Mouse (Mus musculus) neural tube, embryonic 15.5 days (tissue): ENCODE data around the gene Commd6. TPM values are rescaled to one million over a fixed set of nuclear protein-coding genes. Genes with fewer than 3 reads are reported as not detected.
A peak's percentile ranks its signal among the peaks of the same experiment; 100 is the strongest.

Source experiments
- ATAC-seq: fragments of 200-750 bp; cut with Nextera tagmentation; 2 replicates; pipeline ENCODE4 v1.8.0; 2017; ENCODE audit warnings: mild to moderate bottlenecking, moderate TSS enrichment, moderate library complexity; ENCODE audit not compliant: low FRiP score
- H3K27ac ChIP-seq: fragments of 300-500 bp; sonication (generic); replicated peaks from 2 replicates; pipeline ENCODE4 v1.5.1; 2015; ENCODE audit warnings: mild to moderate bottlenecking, inconsistent platforms
- H3K27me3 ChIP-seq: fragments of 300-500 bp; sonication (generic); replicated peaks from 2 replicates; pipeline ENCODE4 v1.6.1; 2015; ENCODE audit warnings: inconsistent platforms
- H3K36me3 ChIP-seq: fragments of 300-500 bp; sonication (generic); 2 replicates; pipeline ENCODE4 v1.6.1; 2015; ENCODE audit warnings: inconsistent platforms
- H3K4me1 ChIP-seq: fragments of 300-500 bp; sonication (generic); 2 replicates; pipeline ENCODE4 v1.6.1; 2015; ENCODE audit warnings: inconsistent platforms
- H3K4me2 ChIP-seq: fragments of 300-500 bp; sonication (generic); 2 replicates; pipeline ENCODE4 v1.6.1; 2015; ENCODE audit warnings: inconsistent platforms, mild to moderate bottlenecking, moderate library complexity
- H3K4me3 ChIP-seq: fragments of 300-500 bp; sonication (generic); replicated peaks from 2 replicates; pipeline ENCODE4 v1.5.1; 2015; ENCODE audit warnings: mild to moderate bottlenecking, inconsistent platforms
- H3K9ac ChIP-seq: fragments of 300-500 bp; sonication (generic); replicated peaks from 2 replicates; pipeline ENCODE4 v1.6.1; 2015; ENCODE audit warnings: mild to moderate bottlenecking, inconsistent platforms
- H3K9me3 ChIP-seq: fragments of 300-500 bp; sonication (generic); replicated peaks from 2 replicates; pipeline ENCODE4 v1.6.1; 2016; ENCODE audit warnings: inconsistent platforms
- WGBS: fragments of 180-500 bp; shearing (Covaris S2); methylation state at CpG from one replicate; pipeline ENCODE4 v1.1.7; 2015; ENCODE audit warnings: mixed read lengths; 5-methylcytosine and 5-hydroxymethylcytosine counted together
- polyA plus RNA-seq: library from polyadenylated mRNA; unstranded; fragments of >200 nt; fragmentation: Nextera tagmentation; extraction: Ambion mirVana; gene quantifications from 2 replicates; pipeline ENCODE4 v1.2.1, GENCODE M21; 2015

The Commd6 gene
- polyA plus RNA-seq = 90.4 and 92.4 TPM in 2 replicates

DNA sequence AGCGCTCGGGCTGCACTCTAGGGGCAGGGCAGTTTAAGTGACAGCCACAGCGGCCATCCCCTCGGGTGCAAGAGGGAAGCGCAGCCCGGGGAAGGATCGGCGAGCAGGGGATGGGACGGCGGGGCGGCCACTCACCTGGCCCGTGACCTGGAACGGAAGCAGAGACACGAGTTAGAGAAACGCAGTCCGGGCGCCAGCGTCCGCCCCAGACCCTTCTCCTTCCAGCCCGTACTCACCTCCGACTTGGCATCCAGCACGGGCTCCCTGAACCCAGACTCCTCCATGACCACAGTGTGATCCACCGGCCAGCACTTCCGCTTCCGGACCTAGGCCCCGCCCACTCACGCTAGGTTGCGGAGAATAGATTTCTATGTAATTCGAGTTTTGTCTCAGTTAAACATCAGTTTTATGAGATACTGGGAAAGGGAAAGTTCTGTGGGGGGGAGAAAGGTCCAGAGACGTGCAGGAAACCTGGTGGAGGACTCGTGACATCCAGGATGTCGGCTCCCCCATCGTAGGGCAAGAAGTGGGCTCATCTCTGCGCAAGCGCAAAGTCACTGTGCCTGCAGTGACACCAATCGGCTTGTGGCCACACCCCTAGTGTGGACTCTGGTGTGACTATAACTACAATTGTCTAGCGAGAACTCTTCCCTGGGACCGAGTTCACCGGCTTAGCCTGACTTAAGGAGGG, at the start of gene Commd6:
TSS of gene Commd6 (minus strand) at position 534 of the 691 bp plus-strand sequence.
- peaks cover 3% of the 10 kb centered on the region; the same call in 1 of the 2 replicates for H3K36me3 ChIP-seq

DNA sequence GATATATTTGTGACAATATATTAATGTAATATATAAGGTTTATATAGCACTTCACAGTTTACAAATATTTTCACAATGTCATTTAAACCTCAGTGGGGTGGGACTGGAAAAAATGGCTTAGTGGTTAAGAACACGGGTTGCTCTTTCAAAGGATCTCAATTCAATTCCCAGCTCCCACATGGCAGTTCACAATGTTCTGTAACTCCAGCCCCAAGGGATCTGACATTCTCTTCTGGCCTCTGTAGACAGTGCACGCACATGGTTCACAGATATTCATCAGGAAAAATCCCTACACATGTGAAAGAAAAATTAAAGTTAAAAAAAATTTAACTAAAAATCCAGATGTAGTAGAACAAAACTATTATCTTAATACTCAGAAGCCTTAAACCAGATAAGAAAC, 47.9 kb upstream of the Commd6 start:
- Histone ChIP-seq H3K4me3 (no peak overlapping the region), H3K4me2 (no peak overlapping the region), H3K9ac (no peak overlapping the region), H3K27me3 (no peaks in the 10 kb centered on the region), H3K27ac (no peak overlapping the region), H3K36me3 (peaks cover 21% of the 10 kb centered on the region), H3K4me1 (no peaks in the 10 kb centered on the region), H3K9me3 (no peaks in the 10 kb centered on the region)
- ATAC-seq = no peak
- 80% methylated on average over 2 of the region's 2 CpGs for WGBS

More for the DNA sequence above, at the start of gene Commd6:
- Histone ChIP-seq H3K27me3 (no peaks in the 10 kb centered on the region), H3K9ac (peak within 1 kb of the TSS; percentile 73), H3K4me1 (peaks cover 7% of the 10 kb centered on the region), H3K4me2 (peak within 1 kb of the TSS; percentile 73), H3K27ac (peak within 1 kb of the TSS; percentile 91), H3K4me3 (peak within 1 kb of the TSS; percentile 55), H3K9me3 (no peaks in the 10 kb centered on the region)
- peak; percentile 99 for ATAC-seq
- WGBS = under 1% methylated on average over 39 of the region's 39 CpGs

DNA sequence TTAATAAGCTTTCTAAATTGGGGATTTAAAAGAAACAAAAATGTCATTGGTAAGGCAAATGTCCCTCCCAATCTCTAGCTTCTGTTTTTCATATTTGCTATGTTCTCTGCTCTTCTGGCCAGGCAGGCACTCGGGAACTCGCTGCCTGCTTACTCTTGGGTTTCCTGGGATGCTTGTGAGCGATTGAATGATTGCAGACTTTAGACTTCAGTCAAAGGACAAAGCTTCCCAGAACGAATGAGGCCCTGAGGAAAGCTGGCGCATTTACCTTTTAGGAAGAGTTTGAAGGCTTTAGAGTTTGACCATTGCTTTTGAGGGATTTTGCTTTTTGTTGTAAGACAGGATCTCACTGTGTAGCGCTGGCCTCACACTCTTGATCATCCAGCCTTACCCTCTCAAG, 47.2 kb upstream of the Commd6 start:
- ATAC-seq = no peak
- 90% methylated on average over 6 of the region's 6 CpGs for WGBS
- Histone ChIP-seq H3K4me3 (no peak overlapping the region), H3K36me3 (peaks cover 15% of the 10 kb centered on the region), H3K27ac (no peak overlapping the region), H3K9me3 (no peaks in the 10 kb centered on the region), H3K9ac (no peak overlapping the region), H3K27me3 (no peaks in the 10 kb centered on the region), H3K4me2 (no peak overlapping the region), H3K4me1 (no peaks in the 10 kb centered on the region)

DNA sequence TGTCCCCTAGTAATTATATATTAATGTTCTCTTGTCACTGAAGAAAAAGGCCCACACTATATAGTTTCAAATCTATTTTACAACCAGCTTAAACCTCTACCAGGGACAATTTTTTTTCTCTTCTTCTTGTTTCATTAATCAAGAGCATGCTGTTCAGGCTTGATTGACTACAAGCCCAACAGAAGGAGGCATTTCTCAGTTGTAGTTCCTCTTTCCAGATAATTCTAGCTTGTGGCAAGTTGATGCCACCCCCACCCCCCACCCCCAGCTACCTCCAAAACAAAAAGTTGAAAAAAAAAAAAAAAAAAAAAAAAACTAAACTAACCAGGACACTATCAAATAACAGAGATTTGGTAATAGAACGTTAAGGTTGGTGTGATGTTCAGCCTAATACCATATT, 31.7 kb upstream of the Commd6 start:
- 90% methylated on average over 1 of the region's 1 CpGs for WGBS
- Histone ChIP-seq H3K27me3 (no peaks in the 10 kb centered on the region), H3K4me2 (no peak overlapping the region), H3K4me3 (no peak overlapping the region), H3K27ac (no peak overlapping the region), H3K4me1 (no peaks in the 10 kb centered on the region), H3K36me3 (peaks cover 29% of the 10 kb centered on the region), H3K9me3 (no peaks in the 10 kb centered on the region), H3K9ac (no peak overlapping the region)
- ATAC-seq = no peak

DNA sequence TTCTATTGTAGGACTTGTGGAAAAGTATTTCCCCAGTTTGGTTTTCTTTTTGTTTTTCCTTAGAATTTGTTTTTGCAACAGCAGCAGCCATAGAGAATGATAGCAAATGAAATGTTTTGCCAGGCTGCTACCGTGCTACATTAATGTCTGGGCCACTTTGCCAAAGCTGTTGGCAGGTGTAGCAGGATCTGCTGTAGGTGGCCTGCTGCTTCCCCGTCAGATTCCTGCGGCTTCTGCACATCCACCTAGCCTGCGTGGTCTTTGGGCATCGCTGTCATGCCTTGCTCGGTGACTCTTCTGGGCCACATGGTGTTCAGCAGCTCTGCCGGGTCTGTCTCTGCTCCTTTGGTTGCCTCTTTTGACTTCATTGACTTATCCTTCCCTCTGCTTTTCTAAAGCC, 28.1 kb upstream of the Commd6 start:
- no peaks in the 10 kb centered on the region for H3K4me1 ChIP-seq
- H3K4me2 ChIP-seq = no peak overlapping the region
- H3K9me3 ChIP-seq = no peaks in the 10 kb centered on the region
- WGBS = 89% methylated on average over 7 of the region's 7 CpGs
- ATAC-seq = no peak
- H3K4me3 ChIP-seq = no peak overlapping the region
- no peak overlapping the region for H3K27ac ChIP-seq
- H3K27me3 ChIP-seq = no peaks in the 10 kb centered on the region
- H3K36me3 ChIP-seq = peaks cover 22% of the 10 kb centered on the region
- no peak overlapping the region for H3K9ac ChIP-seq

DNA sequence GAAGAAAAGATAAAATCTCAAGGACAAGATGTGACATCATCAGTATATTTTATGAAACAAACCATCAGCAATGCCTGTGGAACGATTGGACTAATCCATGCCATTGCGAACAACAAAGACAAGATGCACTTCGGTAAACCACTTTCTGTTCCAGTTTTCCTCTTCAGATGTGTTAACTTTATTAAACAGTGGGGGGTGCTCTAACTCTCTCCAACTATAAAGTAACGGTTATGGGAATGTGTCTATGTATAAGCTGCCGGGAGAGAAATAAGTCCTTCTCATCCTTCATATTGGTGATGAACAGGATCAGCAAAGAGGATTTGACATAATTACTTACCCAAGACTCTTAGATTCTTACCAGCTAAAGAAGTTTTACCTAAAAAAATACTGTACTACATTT, 26.1 kb upstream of the Commd6 start:
- 89% methylated on average over 5 of the region's 5 CpGs for whole genome bisulfite sequencing
- H3K27me3 ChIP-seq = no peaks in the 10 kb centered on the region

DNA sequence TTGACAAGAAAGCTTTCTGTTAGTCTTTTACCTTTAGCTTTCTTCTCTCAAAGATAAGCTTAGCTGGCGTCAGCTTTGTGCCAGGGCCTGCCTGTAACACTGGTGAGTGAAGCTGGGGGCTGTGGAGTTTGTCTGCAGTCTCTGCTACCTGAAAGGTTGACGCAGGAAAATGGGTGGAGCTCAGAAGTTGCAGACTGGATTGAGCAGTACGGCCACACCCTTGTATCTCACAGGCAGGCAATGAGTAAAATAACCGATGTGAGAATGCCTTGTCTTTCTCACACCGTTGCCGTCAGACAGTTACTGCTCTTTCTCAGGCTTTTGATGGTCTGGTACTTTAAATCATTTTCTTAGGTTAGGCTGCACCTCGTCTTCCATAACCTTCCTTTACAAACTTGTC, 25.6 kb upstream of the Commd6 start:
- ATAC-seq = no peak
- Histone ChIP-seq H3K9ac (no peak overlapping the region), H3K4me1 (no peaks in the 10 kb centered on the region), H3K36me3 (peaks cover 27% of the 10 kb centered on the region), H3K4me3 (no peak overlapping the region), H3K27ac (no peak overlapping the region), H3K27me3 (no peaks in the 10 kb centered on the region), H3K4me2 (no peak overlapping the region), H3K9me3 (no peaks in the 10 kb centered on the region)
- WGBS = 96% methylated on average over 7 of the region's 7 CpGs

More for the DNA sequence above, 26.1 kb upstream of the Commd6 start:
- no peaks in the 10 kb centered on the region for H3K9me3 ChIP-seq
- ATAC-seq = no peak
- H3K36me3 ChIP-seq = peaks cover 23% of the 10 kb centered on the region
- no peak overlapping the region for H3K4me3 ChIP-seq
- H3K4me2 ChIP-seq = no peak overlapping the region
- no peak overlapping the region for H3K27ac ChIP-seq
- no peaks in the 10 kb centered on the region for H3K4me1 ChIP-seq
- H3K9ac ChIP-seq = no peak overlapping the region

DNA sequence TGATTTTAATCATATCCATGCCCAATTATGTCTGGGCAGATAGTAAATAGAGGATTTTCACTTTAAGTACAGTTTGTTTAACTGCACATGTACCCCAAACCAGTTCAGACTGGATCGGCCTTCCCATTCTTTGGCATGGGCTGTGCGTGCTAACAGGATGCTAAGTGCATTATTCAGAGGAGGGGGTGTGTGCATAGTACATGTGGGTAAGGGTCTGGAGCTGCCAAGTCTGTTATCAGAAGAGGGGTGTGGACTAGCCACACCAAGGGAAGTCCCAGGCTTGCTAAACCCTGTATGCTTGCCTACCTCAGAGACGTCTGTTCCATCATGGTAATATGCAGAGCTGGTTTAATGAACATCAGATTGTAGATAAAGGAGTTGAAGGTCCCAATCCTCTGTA, 23.8 kb upstream of the Commd6 start:
- Histone ChIP-seq H3K9ac (no peak overlapping the region), H3K36me3 (peaks cover 23% of the 10 kb centered on the region), H3K4me3 (no peak overlapping the region), H3K4me1 (peaks cover 3% of the 10 kb centered on the region), H3K27me3 (no peaks in the 10 kb centered on the region), H3K4me2 (no peak overlapping the region), H3K27ac (no peak overlapping the region), H3K9me3 (no peaks in the 10 kb centered on the region)
- no peak for ATAC-seq
- WGBS = 90% methylated on average over 3 of the region's 3 CpGs

DNA sequence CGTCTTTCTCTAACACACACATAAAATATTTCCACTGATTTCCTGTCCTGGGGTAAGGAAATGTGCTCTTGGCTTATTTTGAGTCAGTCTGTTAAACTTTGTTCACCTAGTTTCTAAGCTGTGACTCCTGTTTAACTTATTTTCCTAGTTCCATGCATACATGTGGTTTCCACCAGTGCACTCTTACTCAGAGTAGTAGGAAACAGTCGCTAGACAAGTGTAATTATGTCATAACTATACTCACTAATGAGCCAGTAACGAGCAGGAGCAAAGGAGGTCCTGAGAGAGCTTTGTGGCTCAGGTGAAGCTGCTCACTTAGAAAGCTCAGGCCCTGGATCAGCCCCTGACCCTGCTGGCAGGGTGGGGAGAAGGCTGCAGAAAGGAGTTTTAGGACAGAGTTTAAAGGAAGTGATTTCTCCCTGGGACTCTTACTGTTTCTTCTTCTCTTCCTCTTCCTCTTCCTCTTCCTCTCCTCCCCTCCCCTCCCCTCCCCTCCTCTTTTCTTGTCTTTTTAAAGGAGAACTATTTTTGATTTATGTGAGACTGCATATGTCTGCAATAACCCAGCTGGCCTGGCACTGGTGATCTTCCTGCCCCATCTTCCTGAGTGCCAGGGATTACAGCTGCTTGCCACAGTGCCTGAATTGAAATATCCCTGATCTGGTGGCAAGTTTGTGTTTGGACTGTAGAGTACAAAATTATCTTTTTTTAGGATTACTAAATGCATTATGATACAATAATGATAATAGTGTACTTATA, 21.3 kb upstream of the Commd6 start:
- H3K27ac ChIP-seq = no peak overlapping the region
- ATAC-seq = no peak
- no peaks in the 10 kb centered on the region for H3K27me3 ChIP-seq
- no peak overlapping the region for H3K4me2 ChIP-seq
- no peak overlapping the region for H3K4me3 ChIP-seq
- 58% methylated on average over 3 of the region's 3 CpGs for WGBS
- H3K9ac ChIP-seq = no peak overlapping the region
- H3K9me3 ChIP-seq = no peaks in the 10 kb centered on the region
- peaks cover 10% of the 10 kb centered on the region for H3K4me1 ChIP-seq
- peaks cover 11% of the 10 kb centered on the region for H3K36me3 ChIP-seq

DNA sequence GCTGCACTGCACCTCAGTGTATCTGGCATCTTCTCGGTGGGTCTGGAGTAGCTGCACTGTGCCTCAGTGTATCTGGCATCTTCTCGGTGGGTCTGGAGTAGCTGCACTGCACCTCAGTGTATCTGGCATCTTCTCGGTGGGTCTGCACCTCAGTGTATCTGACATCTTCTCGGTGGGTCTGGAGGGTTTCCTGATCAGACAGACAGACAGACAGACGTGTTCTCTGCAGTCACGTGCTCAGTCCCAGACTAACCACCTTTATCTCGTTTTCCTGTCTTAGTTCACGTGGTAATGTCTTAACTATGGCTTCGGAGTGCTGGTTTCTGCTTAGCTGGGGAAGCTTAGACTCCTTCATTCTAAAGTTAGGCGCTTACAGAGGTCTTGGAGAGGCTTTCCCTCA, 15.8 kb upstream of the Commd6 start:
- H3K4me1 ChIP-seq = peaks cover 25% of the 10 kb centered on the region
- H3K9ac ChIP-seq = no peak overlapping the region
- H3K4me3 ChIP-seq = no peak overlapping the region
- no peak for ATAC-seq
- H3K36me3 ChIP-seq = peaks cover 5% of the 10 kb centered on the region; the same call in 1 of the 2 replicates
- no peaks in the 10 kb centered on the region for H3K9me3 ChIP-seq
- 88% methylated on average over 10 of the region's 10 CpGs for WGBS
- no peak overlapping the region for H3K4me2 ChIP-seq
- H3K27me3 ChIP-seq = no peaks in the 10 kb centered on the region
- no peak overlapping the region for H3K27ac ChIP-seq

DNA sequence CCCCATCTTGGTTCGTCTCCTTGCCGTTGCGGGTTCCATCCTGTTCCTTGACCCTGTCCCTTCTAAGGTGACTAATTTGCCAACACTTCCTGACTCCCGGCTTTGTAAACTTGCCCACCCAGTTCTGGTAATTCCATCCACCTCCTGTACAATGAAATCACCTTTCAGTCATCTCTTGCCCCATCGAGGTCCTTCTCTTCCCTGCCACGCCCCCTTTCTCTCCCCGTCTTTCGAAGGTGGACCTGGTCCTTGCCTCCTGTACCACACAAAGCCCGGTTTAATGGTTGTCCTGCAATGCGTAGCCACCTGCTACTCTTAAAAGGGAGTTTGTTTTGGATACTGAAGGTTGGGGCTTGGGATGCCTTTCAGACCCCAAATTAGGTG, 14.0 kb upstream of the Commd6 start:
- peak; percentile 34 for ATAC-seq
- WGBS = under 1% methylated on average over 10 of the region's 10 CpGs
- H3K9ac ChIP-seq = peak overlapping the region; percentile 95

More for the DNA sequence above, 14.0 kb upstream of the Commd6 start:
- Histone ChIP-seq H3K9me3 (no peaks in the 10 kb centered on the region), H3K4me3 (peak overlapping the region; percentile 95), H3K4me2 (peak overlapping the region; percentile 86), H3K4me1 (peaks cover 25% of the 10 kb centered on the region), H3K36me3 (no peaks in the 10 kb centered on the region), H3K27ac (no peak overlapping the region), H3K27me3 (no peaks in the 10 kb centered on the region)
